In the genomic region with DNA sequence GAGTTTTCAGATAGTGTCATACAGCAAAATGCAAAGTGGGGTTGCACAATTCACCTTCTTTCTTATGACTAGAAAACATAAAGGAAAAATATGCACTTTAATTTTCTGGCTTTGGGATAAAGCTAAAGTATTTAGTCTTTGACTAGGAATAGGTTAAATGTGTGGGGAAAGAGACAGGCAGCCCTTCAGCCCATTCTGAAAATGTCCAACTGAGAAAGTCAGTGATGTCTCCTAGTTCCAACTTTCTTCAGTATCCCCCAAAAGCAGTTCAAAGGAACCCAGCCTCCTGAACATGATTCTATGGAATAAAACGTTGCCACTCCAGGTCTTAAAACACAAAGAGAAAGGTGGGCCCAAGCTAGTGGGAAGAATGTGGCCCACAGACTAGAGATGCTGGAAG, we compare ENCODE assay signal across 24 mouse cellular contexts. TPM values are rescaled to one million over a fixed set of nuclear protein-coding genes. Genes with fewer than 3 reads are reported as not detected.
DNase-seq lines count a peak whose midpoint lies in the region; ATAC-seq and TF ChIP-seq lines count a peak whose summit lies in the region.
"Had no signal": no experiment of that assay in that cellular context is flagged by ENCODE, and none has a peak within 500 bp of the region (broad histone marks: within the 10 kb centered on the region; RNA-seq: fewer than 3 reads in every experiment).

No protein-coding gene starts in this region.

- no peak for TF ChIP-seq CTCF in midbrain, postnatal 0 days (IDR thresholded peaks at IDR 0.05)
- TF ChIP-seq CTCF in forebrain, postnatal 0 days (IDR thresholded peaks at IDR 0.05; ENCODE audit: low read depth) = no peak

- no peak overlapping the region for H3K4me3 ChIP-seq in hindbrain, embryonic 10.5 days
- H3K4me3 ChIP-seq in hindbrain, embryonic 13.5 days = no peak overlapping the region
- no peak overlapping the region for H3K4me3 ChIP-seq in midbrain, embryonic 11.5 days (ENCODE audit: low read depth, low read length)
- no peak overlapping the region for H3K4me3 ChIP-seq in midbrain, postnatal 0 days (ENCODE audit: low read depth, low read length)
- peak overlapping the region; percentile 26 for H3K4me3 ChIP-seq in forebrain, embryonic 11.5 days (ENCODE audit: low read depth, low read length)
- H3K4me3 ChIP-seq in forebrain, postnatal 0 days (ENCODE audit: low read depth, low read length) = peak overlapping the region; percentile 48
- H3K4me3 ChIP-seq: embryonic facial prominence, embryonic 15.5 days; heart, embryonic 12.5 days; hindbrain, embryonic 15.5 days had no signal

- no peak overlapping the region for H3K27ac ChIP-seq in hindbrain, embryonic 10.5 days
- H3K27ac ChIP-seq in hindbrain, embryonic 13.5 days = no peak overlapping the region
- H3K27ac ChIP-seq in midbrain, embryonic 11.5 days (ENCODE audit: low read depth, low read length) = no peak overlapping the region
- no peak overlapping the region for H3K27ac ChIP-seq in midbrain, postnatal 0 days (ENCODE audit: low read depth, low read length)
- no peak overlapping the region for H3K27ac ChIP-seq in forebrain, embryonic 11.5 days (ENCODE audit: low read depth, low read length)
- peak overlapping the region; percentile 64 for H3K27ac ChIP-seq in forebrain, postnatal 0 days (ENCODE audit: low read depth, low read length)
- H3K27ac ChIP-seq: embryonic facial prominence, embryonic 15.5 days; hindbrain, embryonic 15.5 days; macrophage had no signal

- 0% methylated on average over 1 of the region's 1 CpGs for WGBS in hindbrain, embryonic 10.5 days
- WGBS in hindbrain, embryonic 13.5 days = 0% methylated on average over 1 of the region's 1 CpGs
- 5% methylated on average over 1 of the region's 1 CpGs for whole genome bisulfite sequencing in midbrain, embryonic 11.5 days
- 7% methylated on average over 1 of the region's 1 CpGs for WGBS in midbrain, postnatal 0 days
- WGBS in forebrain, embryonic 11.5 days = 0% methylated on average over 1 of the region's 1 CpGs
- 16% methylated on average over 1 of the region's 1 CpGs for WGBS in forebrain, postnatal 0 days

- H3K36me3 ChIP-seq in hindbrain, embryonic 10.5 days = no peaks in the 10 kb centered on the region
- no peaks in the 10 kb centered on the region for H3K36me3 ChIP-seq in hindbrain, embryonic 13.5 days
- H3K36me3 ChIP-seq in midbrain, embryonic 11.5 days (ENCODE audit: control insufficient read depth, insufficient read depth, low read length) = no peaks in the 10 kb centered on the region
- no peaks in the 10 kb centered on the region for H3K36me3 ChIP-seq in midbrain, postnatal 0 days (ENCODE audit: insufficient read depth, low read length)
- no peaks in the 10 kb centered on the region for H3K36me3 ChIP-seq in forebrain, embryonic 11.5 days (ENCODE audit: control insufficient read depth, insufficient read depth, low read length)
- 0 out of 2 replicates have a peak, but pooled peaks cover 13% of the 10 kb centered on the region for H3K36me3 ChIP-seq in forebrain, postnatal 0 days (ENCODE audit: insufficient read depth)
- H3K36me3 ChIP-seq: embryonic facial prominence, embryonic 15.5 days; heart, embryonic 12.5 days; hindbrain, embryonic 15.5 days had no signal

- H3K4me1 ChIP-seq in hindbrain, embryonic 10.5 days (replicated peaks) = peaks cover 28% of the 10 kb centered on the region
- H3K4me1 ChIP-seq in hindbrain, embryonic 13.5 days (replicated peaks) = peaks cover 28% of the 10 kb centered on the region
- H3K4me1 ChIP-seq in midbrain, embryonic 11.5 days (ENCODE audit: control insufficient read depth, insufficient read depth, low read length) = peaks cover 13% of the 10 kb centered on the region; the same call in 1 of the 2 replicates
- 0 out of 2 replicates have a peak, but pooled peaks cover 2% of the 10 kb centered on the region for H3K4me1 ChIP-seq in midbrain, postnatal 0 days (ENCODE audit: insufficient read depth, low read length)
- H3K4me1 ChIP-seq in forebrain, embryonic 11.5 days (replicated peaks; ENCODE audit: control insufficient read depth, insufficient read depth, low read length) = peaks cover 10% of the 10 kb centered on the region; the same call in 1 of the 2 replicates
- H3K4me1 ChIP-seq in forebrain, postnatal 0 days (ENCODE audit: insufficient read depth) = no peaks in the 10 kb centered on the region

- H3K4me2 ChIP-seq in hindbrain, embryonic 13.5 days = no peak overlapping the region
- no peak overlapping the region for H3K4me2 ChIP-seq in midbrain, embryonic 11.5 days
- H3K4me2 ChIP-seq in midbrain, postnatal 0 days (ENCODE audit: low read depth, low read length, poor library complexity, severe bottlenecking) = no peak overlapping the region
- 0 out of 2 replicates have a peak overlapping the region, but pooled peaks have one; percentile 1 for H3K4me2 ChIP-seq in forebrain, embryonic 11.5 days (ENCODE audit: low read depth, low read length, severe bottlenecking)
- H3K4me2 ChIP-seq in forebrain, postnatal 0 days (ENCODE audit: low read depth) = peak overlapping the region; percentile 81
- H3K4me2 ChIP-seq: embryonic facial prominence, embryonic 15.5 days; heart, embryonic 12.5 days; hindbrain, embryonic 15.5 days had no signal

- no peaks in the 10 kb centered on the region for H3K9me3 ChIP-seq in hindbrain, embryonic 10.5 days
- no peaks in the 10 kb centered on the region for H3K9me3 ChIP-seq in hindbrain, embryonic 13.5 days
- H3K9me3 ChIP-seq in midbrain, embryonic 11.5 days (ENCODE audit: control insufficient read depth, low read length) = no peaks in the 10 kb centered on the region
- no peaks in the 10 kb centered on the region for H3K9me3 ChIP-seq in midbrain, postnatal 0 days (ENCODE audit: low read length)
- H3K9me3 ChIP-seq in forebrain, embryonic 11.5 days (ENCODE audit: control insufficient read depth, low read length) = no peaks in the 10 kb centered on the region
- H3K9me3 ChIP-seq in forebrain, postnatal 0 days (ENCODE audit: low read length) = no peaks in the 10 kb centered on the region
- H3K9me3 ChIP-seq: embryonic facial prominence, embryonic 15.5 days; heart, embryonic 12.5 days; hindbrain, embryonic 15.5 days had no signal

- no peak for ATAC-seq in hindbrain, embryonic 13.5 days (ENCODE audit: low FRiP score)
- ATAC-seq in midbrain, embryonic 11.5 days (ENCODE audit: low FRiP score) = no peak
- no peak for ATAC-seq in midbrain, postnatal 0 days (ENCODE audit: low FRiP score)
- ATAC-seq in forebrain, embryonic 11.5 days (replicated peaks; ENCODE audit: low FRiP score) = no peak
- ATAC-seq in forebrain, postnatal 0 days = no peak
- ATAC-seq: CD4-positive, CD25-positive, alpha-beta regulatory T cell, adult 4 months had no signal

- peak; percentile 6 for DNase-seq in hindbrain, embryonic 10.5 days (ENCODE audit: low spot score)
- DNase-seq in midbrain, embryonic 11.5 days (ENCODE audit: low spot score, missing footprints) = peak; percentile 92
- DNase-seq in midbrain, postnatal 0 days (ENCODE audit: low spot score) = no peak
- DNase-seq in forebrain, embryonic 11.5 days (ENCODE audit: low spot score) = no peak
- no peak for DNase-seq in forebrain, postnatal 0 days
- DNase-seq in kidney, adult 8-10 months = no peak
- no peak for DNase-seq in thymus, postnatal 14 days
- DNase-seq: adrenal gland, postnatal 14 days; cerebellum, adult 2 months; gastrocnemius, postnatal 10 days; kidney, adult 9 months; thymus, postnatal 36 days had no signal

- peaks cover 100% of the 10 kb centered on the region for H3K27me3 ChIP-seq in hindbrain, embryonic 10.5 days (ENCODE audit: insufficient read depth, poor library complexity, severe bottlenecking)
- peaks cover 95% of the 10 kb centered on the region for H3K27me3 ChIP-seq in hindbrain, embryonic 13.5 days
- peaks cover 90% of the 10 kb centered on the region for H3K27me3 ChIP-seq in midbrain, embryonic 11.5 days (ENCODE audit: control insufficient read depth, insufficient read depth, low read length)
- peaks cover 45% of the 10 kb centered on the region for H3K27me3 ChIP-seq in midbrain, postnatal 0 days (ENCODE audit: insufficient read depth, low read length)
- H3K27me3 ChIP-seq in forebrain, embryonic 11.5 days (ENCODE audit: control insufficient read depth, insufficient read depth, low read length) = peaks cover 61% of the 10 kb centered on the region
- peaks cover 18% of the 10 kb centered on the region; the same call in 1 of the 2 replicates for H3K27me3 ChIP-seq in forebrain, postnatal 0 days (ENCODE audit: insufficient read depth, low read length)

- H3K9ac ChIP-seq in hindbrain, embryonic 13.5 days = no peak overlapping the region
- no peak overlapping the region for H3K9ac ChIP-seq in midbrain, embryonic 11.5 days (ENCODE audit: low read length)
- H3K9ac ChIP-seq in midbrain, postnatal 0 days (replicated peaks; ENCODE audit: low read length, poor library complexity, severe bottlenecking) = no peak overlapping the region
- H3K9ac ChIP-seq in forebrain, embryonic 11.5 days (ENCODE audit: low read length) = peak overlapping the region; percentile 35; the same call in 1 of the 2 replicates
- peak overlapping the region; percentile 48 for H3K9ac ChIP-seq in forebrain, postnatal 0 days
- H3K9ac ChIP-seq: embryonic facial prominence, embryonic 15.5 days; heart, embryonic 12.5 days; hindbrain, embryonic 15.5 days had no signal

RNA-seq across cellular contexts. Expression of a gene that starts 6.7 kb away (rescaled TPM):
- 0.30 TPM in 1 of 2 replicates, not detected in the other for polyA plus RNA-seq in hindbrain, embryonic 10.5 days (2016; fragmentation: Nextera tagmentation; extraction: Ambion mirVana)
- 0.60 and 0.83 TPM in 2 replicates for polyA plus RNA-seq in hindbrain, embryonic 13.5 days (2015; fragmentation: Nextera tagmentation; extraction: Ambion mirVana)
- 0.52 and 2.1 TPM in 2 replicates for polyA plus RNA-seq in midbrain, embryonic 11.5 days (2014; fragmentation: Nextera tagmentation; extraction: Ambion mirVana)
- total RNA-seq in midbrain, postnatal 0 days (2014; rRNA removed) = 1.1 and 1.2 TPM in 2 replicates
- polyA plus RNA-seq in midbrain, postnatal 0 days (2015; fragmentation: Nextera tagmentation; extraction: Ambion mirVana) = 0.07 and 0.60 TPM in 2 replicates
- polyA plus RNA-seq in forebrain, embryonic 11.5 days (2014; fragmentation: Nextera tagmentation; extraction: Ambion mirVana) = 39.9 and 43.8 TPM in 2 replicates
- total RNA-seq in forebrain, postnatal 0 days (2014; rRNA removed) = 38.0 and 43.2 TPM in 2 replicates
- polyA plus RNA-seq in forebrain, postnatal 0 days (2015; fragmentation: Nextera tagmentation; extraction: Ambion mirVana) = 26.7 and 28.8 TPM in 2 replicates
- total RNA-seq: adrenal gland, postnatal 14 days; heart, adult 18-20 months; heart, postnatal 10 days; liver, adult 2 months; monocyte, adult 5-6 weeks had no signal
- polyA plus RNA-seq: CD4-positive, CD25-positive, alpha-beta regulatory T cell, adult 4 months; heart, embryonic 12.5 days; liver, adult 2 months; liver, embryonic 16.5 days; macrophage; stomach, embryonic 14.5 days had no signal

Comparison
In these comparisons a context has a peak if more than half of its experiments do, and no peak if none do; other contexts are left out.
1. DNase-seq: peak in hindbrain, embryonic 10.5 days (single experiment) and midbrain, embryonic 11.5 days (single experiment); none in midbrain, postnatal 0 days (single experiment), forebrain, embryonic 11.5 days (single experiment), forebrain, postnatal 0 days (single experiment), kidney, adult 8-10 months (0 of 2) and thymus, postnatal 14 days (single experiment).
2. H3K4me3 ChIP-seq: peak in forebrain, embryonic 11.5 days (single experiment) and forebrain, postnatal 0 days (single experiment); none in hindbrain, embryonic 10.5 days (single experiment), hindbrain, embryonic 13.5 days (single experiment), midbrain, embryonic 11.5 days (single experiment) and midbrain, postnatal 0 days (single experiment).
3. H3K4me2 ChIP-seq: peak in forebrain, embryonic 11.5 days (single experiment) and forebrain, postnatal 0 days (single experiment); none in hindbrain, embryonic 13.5 days (single experiment), midbrain, embryonic 11.5 days (single experiment) and midbrain, postnatal 0 days (single experiment).
4. H3K9ac ChIP-seq: peak in forebrain, embryonic 11.5 days (single experiment) and forebrain, postnatal 0 days (single experiment); none in hindbrain, embryonic 13.5 days (single experiment), midbrain, embryonic 11.5 days (single experiment) and midbrain, postnatal 0 days (single experiment).